Mouse (Mus musculus) thymus, postnatal 10 days (tissue): ENCODE measurements around the gene Shmt1.
"Not testable (repeated sequence)": the region's sequence is repeated elsewhere in the genome, so short reads cannot be mapped to it uniquely, and the experiment has no call there.

Source experiments
- DNase-seq, 2 experiments: peaks; one replicate each; pipeline ENCODE4 v3.0.0; 2021; ENCODE audit warnings: low spot score in 2 of 2

The Shmt1 gene

GRCm38 (mm10) chr11:60811618-60812017, at the start of gene Shmt1:
Gene Shmt1 (minus strand): TSS chr11:60811718.
- not testable (repeated sequence) for DNase-seq

- no peak for DNase-seq
Measured at GRCm38 (mm10) chr11:60856587-60856986, 45.1 kb upstream of the Shmt1 start.

- DNase-seq, result no peak
Measured at GRCm38 (mm10) chr11:60845415-60845814, 33.9 kb upstream of the Shmt1 start.

- no peak for DNase-seq
Measured at GRCm38 (mm10) chr11:60843412-60843811, 31.9 kb upstream of the Shmt1 start.

GRCm38 (mm10) chr11:60841467-60842200, 30.1 kb upstream of the Shmt1 start:
- no peak for DNase-seq

GRCm38 (mm10) chr11:60837644-60838406, 26.3 kb upstream of the Shmt1 start:
- no peak for DNase-seq

GRCm38 (mm10) chr11:60836897-60837296, 25.4 kb upstream of the Shmt1 start:
- DNase-seq, result no peak

- peak; percentile 74 to 81 for DNase-seq
Measured at GRCm38 (mm10) chr11:60830433-60831052, 19.0 kb upstream of the Shmt1 start, which contains the start of gene Dhrs7b. Gene Dhrs7b (plus strand): TSS chr11:60830631.

GRCm38 (mm10) chr11:60828903-60829302, 17.4 kb upstream of the Shmt1 start:
- no peak for DNase-seq

- no peak for DNase-seq
Measured at GRCm38 (mm10) chr11:60827241-60827945, 15.9 kb upstream of the Shmt1 start.

- no peak for DNase-seq
Measured at GRCm38 (mm10) chr11:60826700-60827099, 15.2 kb upstream of the Shmt1 start.

GRCm38 (mm10) chr11:60825191-60825590, 13.7 kb upstream of the Shmt1 start:
- DNase-seq, result no peak

GRCm38 (mm10) chr11:60823771-60824170, 12.3 kb upstream of the Shmt1 start:
- DNase-seq, result no peak

GRCm38 (mm10) chr11:60816398-60816797, 4.9 kb upstream of the Shmt1 start:
- DNase-seq, result no peak

- peak; percentile 92 to 93 for DNase-seq
Measured at GRCm38 (mm10) chr11:60811054-60811460, 461 bp downstream of the Shmt1 start.

GRCm38 (mm10) chr11:60810046-60810965, 1.2 kb downstream of the Shmt1 start:
- DNase-seq, result no peak

GRCm38 (mm10) chr11:60809546-60809945, 2.0 kb downstream of the Shmt1 start:
- DNase-seq, result no peak

- no peak for DNase-seq
Measured at GRCm38 (mm10) chr11:60808286-60809070, 3.0 kb downstream of the Shmt1 start.

- DNase-seq, result no peak
Measured at GRCm38 (mm10) chr11:60800892-60801291, 10.6 kb downstream of the Shmt1 start.

GRCm38 (mm10) chr11:60799977-60800376, 11.5 kb downstream of the Shmt1 start:
- DNase-seq, result no peak
